Mouse (Mus musculus) neutrophil, adult 59 days (primary cell): ENCODE results near the gene Gm4565. TPM values are rescaled to one million over a fixed set of nuclear protein-coding genes. Genes with fewer than 3 reads are reported as not detected.

Source experiments
- total RNA-seq, 2 experiments: library from RNA; stranded (reverse); gene quantifications; 1 replicate in 1 of 2; 2 replicates in 1 of 2; pipeline ENCODE4 v1.2.4; 2023

The Gm4565 gene
- not detected for total RNA-seq

GRCm38 (mm10) chr7:22588027-22588426 is at the start of gene Gm4565:
Gene Gm4565, minus strand, starts transcription at chr7:22588127.

GRCm38 (mm10) chr7:22565243-22565642 is 22.7 kb downstream of the Gm4565 start, which contains the start of gene Gm4201:
Gene Gm4201, minus strand, starts transcription at chr7:22565343.

GRCm38 (mm10) chr7:22534787-22535186 is 53.1 kb downstream of the Gm4565 start, which contains the start of gene Gm8677:
Gene Gm8677, minus strand, starts transcription at chr7:22534887.

Other genes starting within 250 kb of the Gm4565 start
- gene Gm8660, start 217.1 kb downstream of the Gm4565 start, total RNA-seq, result not detected
- gene Vmn1r148, start 174.5 kb downstream of the Gm4565 start, total RNA-seq, result not detected
- not detected for gene Vmn1r149, start 149.9 kb downstream of the Gm4565 start, total RNA-seq
- gene Gm10665, start 124.1 kb downstream of the Gm4565 start, total RNA-seq, result not detected
- not detected for gene Vmn1r151, start 88.4 kb downstream of the Gm4565 start, total RNA-seq
- not detected for gene Vmn1r152, start 65.2 kb downstream of the Gm4565 start, total RNA-seq
- gene Gm8677, start 53.2 kb downstream of the Gm4565 start, total RNA-seq, result not detected
- gene Gm4201, start 22.8 kb downstream of the Gm4565 start, total RNA-seq, result not detected
- gene Vmn1r155, start 69.9 kb upstream of the Gm4565 start, total RNA-seq, result not detected
- gene Gm8693, start 104.2 kb upstream of the Gm4565 start, total RNA-seq, result not detected
- not detected for gene Gm4567, start 131.6 kb upstream of the Gm4565 start, total RNA-seq
- gene Vmn1r157, start 173.6 kb upstream of the Gm4565 start, total RNA-seq, result not detected
- not detected for gene Vmn1r158, start 202.7 kb upstream of the Gm4565 start, total RNA-seq